Mouse (Mus musculus): ENCODE results near the gene Cnpy4.

The Cnpy4 gene

DNA sequence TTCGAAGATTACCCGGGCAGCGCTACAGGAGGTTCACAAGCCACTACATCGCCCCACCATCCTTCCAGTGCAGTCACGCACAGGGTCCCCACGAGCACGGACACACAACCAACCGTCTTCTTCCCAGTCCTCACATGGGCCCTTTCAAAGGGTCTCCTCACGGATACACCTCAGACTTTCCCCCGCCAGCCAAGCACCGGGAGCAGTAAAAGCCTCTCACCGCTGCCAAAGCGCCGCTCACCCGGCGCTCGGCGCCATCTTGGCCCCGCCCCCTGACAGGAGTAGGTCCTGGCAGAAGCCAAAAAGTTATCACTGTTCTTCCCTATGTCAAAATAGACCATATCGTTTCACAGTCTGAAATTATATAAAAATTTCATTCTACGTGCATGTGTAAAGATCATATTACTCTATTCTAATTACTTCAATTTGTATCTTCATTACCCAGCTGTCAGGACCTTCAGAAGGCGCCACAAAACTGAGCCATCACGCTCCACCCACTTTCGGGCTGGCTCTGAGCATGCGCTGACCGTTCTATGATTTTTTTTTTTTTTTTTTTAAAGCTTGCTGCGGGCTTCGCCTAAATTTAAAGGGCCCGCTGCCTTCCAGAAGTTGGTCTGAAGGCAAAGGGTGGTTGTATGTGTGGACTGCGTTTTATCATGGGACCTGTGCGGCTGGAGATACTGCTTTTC, at the start of gene Cnpy4, which contains the start of gene Taf6:
Gene Cnpy4, plus strand, starts transcription at position 536 of the 689 bp plus-strand sequence.
Gene Taf6, minus strand, starts transcription at position 502 of the 689 bp plus-strand sequence.
- peak; percentile 79 for DNase-seq (ENCODE audit: low read depth)

DNA sequence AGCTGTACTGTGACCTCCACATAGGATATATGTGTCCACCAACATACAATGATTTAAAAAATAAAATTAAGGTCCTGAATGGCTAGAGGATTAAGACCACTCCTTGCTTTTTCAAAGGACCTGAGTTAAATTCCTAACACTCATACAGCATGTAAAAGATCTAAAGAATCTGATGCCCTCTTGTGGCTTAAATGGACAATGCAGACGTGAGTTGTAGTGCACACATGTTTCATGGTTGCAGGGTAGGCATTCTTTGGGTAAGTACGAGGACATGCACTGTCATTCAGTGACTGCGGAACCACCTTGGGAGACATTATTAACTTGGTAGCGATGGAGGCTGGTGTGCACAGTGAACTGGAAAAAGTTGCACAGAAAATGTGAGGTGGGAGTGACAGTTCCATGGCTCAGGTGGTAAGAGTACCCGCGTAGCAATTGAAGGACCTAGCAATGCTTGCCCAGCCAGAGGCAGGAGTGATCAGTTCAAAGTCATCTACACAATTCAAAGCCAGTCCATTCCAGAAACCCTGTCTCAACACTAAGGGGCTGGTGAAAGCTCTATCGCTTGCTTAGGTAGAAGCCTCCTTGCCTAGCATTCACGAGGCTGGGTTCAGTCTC, 49.2 kb upstream of the Cnpy4 start:
- DNase-seq (ENCODE audit: low read depth): peak; percentile 31

DNA sequence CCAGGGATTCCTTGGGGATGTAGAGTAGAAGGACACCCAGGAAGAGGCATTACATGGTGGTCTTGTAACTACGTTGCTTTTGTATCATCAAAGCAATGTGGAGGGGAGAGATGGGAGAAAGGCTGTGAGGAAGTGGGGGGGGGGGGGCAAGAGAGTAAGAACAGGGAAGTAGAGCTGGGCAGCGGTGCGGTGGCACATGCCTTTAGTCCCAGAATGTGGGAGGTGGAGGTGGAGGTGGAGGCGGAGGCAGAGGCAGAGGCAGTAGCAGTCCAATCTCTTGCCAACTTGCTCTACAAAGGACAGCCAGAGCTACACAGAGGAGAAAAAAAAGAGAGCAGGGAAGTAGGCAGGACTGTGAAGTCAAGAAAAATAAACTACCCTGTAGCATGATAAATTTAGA, 48.7 kb upstream of the Cnpy4 start:
- DNase-seq (ENCODE audit: low read depth): no peak

DNA sequence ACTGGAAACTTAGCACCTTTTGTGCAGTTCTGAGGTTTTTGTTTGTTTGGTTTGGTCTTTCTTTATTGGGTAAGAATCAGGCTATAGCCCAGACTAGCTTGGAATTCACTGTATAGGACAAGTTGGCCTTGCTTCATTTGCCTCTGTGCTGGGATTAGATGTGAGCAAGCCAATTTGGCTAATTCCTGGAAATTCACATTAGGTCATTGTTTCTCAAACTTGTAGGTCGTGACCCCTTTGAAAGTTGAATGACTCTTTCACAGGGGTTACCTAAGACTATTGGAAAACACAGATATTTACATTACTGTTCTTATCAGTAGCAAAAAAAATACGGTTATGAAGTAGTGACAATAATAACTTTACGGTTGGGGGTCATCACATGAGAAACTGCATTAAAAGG, 32.9 kb upstream of the Cnpy4 start:
- DNase-seq (ENCODE audit: low read depth): no peak

DNA sequence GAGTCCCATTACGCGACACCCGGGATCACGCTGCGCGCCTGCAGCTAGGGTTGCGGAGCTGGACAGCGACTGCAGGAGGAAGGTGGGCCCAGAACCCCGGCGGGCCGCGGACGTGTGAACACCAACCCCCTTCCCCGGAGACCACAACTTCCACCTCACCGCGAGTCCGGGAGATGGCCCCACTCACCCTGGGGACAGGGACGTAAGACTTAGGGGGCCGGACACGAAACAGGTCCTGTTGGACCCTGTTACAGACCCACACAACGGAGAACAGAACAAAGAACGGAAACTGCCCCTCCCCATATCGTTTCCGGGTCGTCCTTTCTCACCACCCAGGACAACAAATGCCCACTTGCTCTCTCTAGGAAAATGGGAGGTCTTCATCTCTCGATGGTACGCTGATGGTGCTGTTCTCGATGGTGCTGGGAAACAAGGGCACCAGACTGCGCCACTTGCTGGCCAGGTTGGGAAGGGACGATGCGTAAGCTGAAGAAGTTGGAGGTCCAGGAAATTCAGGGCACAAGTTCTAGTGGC, 31.8 kb upstream of the Cnpy4 start, which contains the start of gene Zfp113:
Gene Zfp113, minus strand, starts transcription at position 302 of the 534 bp plus-strand sequence.
- DNase-seq (ENCODE audit: low read depth): peak; percentile 96

DNA sequence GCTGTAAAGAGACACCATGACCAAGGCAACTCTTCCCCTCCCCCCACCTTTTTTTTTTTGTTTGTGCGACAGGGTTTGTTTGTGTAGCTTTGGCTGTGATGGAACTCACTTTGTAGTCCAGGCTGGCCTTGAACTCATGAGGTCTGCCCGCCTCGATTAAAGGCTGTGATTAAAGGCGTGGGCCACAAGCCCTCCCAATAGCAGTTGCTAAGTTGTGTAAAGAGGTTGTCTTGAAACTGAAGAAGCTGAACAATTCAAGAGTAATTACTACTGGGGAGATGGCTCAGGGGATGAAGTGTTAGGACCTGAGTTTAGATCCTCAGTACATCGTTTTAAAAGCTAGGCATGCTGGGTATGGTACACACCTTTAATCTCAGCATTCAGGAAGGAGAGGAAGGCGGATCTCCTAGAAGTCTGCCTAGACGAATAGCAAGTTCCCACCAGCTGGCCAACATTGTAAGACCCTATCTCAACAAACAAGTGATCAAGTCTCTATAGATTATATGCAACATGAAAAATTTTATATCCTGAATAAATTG, 27.0 kb upstream of the Cnpy4 start:
- no peak for DNase-seq (ENCODE audit: low read depth)

DNA sequence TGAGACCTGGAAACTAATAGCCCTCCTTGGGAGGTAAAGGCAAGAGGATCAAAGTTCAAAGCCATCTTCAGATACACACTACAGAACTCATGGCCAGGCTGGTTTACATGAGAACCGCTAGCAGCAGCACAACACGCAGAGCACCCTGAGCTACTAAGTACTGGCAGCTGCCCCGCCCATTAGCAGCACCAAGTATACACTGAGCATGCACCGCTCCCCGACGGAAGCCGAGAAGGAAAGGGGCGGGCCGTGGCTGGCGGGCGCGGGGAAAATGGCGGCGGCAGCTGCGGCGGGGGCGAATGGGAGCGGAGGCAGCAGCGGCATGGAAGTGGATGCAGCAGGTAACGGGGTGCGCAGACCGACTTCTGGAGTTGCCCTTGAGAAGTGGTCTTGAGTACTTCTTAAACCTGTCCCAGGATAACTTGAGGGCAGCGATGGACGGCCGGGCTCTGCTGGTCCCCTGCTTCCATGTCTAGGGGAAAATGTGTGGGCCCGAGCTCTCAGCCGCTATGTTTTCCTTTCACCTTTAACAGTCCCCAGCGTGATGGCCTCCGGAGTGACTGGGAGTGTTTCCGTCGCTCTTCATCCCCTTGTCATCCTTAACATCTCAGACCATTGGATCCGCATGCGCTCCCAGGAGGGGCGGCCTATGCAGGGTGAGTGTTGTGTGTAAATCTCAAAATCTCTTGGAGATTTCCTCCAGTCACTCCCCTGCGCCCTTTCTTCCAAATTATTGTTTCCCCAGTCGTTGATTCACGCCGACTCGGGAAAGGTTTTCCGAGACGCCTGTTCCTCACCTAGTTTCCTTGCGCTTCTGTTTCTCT, 26.2 kb upstream of the Cnpy4 start, which contains the start of gene Cops6:
Gene Cops6, plus strand, starts transcription at position 230 of the 824 bp plus-strand sequence.
- DNase-seq (ENCODE audit: low read depth): peak; percentile 61

DNA sequence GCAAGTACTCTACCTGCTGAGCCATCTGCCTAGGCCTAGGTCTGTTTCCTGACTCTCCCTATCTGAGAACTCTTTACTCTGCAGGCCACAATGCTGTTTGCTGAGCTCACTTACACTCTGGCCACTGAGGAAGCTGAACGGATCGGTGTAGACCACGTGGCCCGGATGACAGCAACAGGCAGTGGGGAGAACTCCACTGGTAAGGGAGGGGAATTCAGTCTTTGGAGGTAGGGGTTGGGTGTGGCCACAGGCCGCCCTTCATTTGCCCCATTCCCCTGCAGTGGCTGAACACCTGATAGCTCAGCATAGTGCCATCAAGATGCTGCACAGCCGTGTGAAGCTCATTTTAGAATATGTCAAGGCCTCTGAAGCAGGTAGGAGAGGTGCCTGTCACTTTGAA, 24.2 kb upstream of the Cnpy4 start:
- no peak for DNase-seq (ENCODE audit: low read depth)

DNA sequence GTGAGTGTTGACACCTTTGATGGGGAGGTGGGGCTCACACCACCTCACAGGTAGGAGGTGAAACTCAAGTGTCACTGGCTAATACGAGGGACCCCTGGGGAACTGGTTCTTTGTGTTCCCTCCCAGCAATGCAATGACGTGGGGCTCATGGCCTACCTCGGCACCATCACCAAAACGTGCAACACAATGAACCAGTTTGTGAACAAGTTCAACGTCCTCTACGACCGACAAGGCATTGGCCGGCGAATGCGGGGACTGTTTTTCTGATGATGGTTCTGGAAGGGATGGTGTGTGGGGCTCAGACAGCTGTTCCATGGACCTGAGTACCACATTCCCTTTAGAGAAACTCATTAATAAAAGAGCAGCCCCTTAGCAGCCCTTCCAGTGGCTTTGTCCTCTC, 23.7 kb upstream of the Cnpy4 start:
- no peak for DNase-seq (ENCODE audit: low read depth)

DNA sequence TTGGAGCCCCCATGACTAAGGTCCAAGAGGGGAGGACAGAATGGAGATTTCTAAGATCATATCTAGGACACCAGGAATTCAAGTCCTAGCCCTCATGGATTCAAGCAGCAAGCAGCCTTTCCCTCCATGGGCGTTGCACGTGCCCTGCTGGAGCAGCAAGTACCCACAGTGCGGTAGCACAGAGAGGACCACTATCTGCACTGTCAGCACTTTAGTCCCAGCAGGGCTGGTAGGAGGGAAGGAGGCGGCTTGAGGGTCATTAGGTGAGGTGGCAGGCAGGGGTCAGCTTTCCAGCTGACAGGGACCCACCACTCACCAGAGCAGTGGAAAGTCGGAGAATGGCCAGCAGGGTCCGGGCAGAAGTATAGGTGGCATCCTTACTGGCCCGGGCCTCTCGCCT, 21.7 kb upstream of the Cnpy4 start:
- DNase-seq (ENCODE audit: low read depth): no peak

DNA sequence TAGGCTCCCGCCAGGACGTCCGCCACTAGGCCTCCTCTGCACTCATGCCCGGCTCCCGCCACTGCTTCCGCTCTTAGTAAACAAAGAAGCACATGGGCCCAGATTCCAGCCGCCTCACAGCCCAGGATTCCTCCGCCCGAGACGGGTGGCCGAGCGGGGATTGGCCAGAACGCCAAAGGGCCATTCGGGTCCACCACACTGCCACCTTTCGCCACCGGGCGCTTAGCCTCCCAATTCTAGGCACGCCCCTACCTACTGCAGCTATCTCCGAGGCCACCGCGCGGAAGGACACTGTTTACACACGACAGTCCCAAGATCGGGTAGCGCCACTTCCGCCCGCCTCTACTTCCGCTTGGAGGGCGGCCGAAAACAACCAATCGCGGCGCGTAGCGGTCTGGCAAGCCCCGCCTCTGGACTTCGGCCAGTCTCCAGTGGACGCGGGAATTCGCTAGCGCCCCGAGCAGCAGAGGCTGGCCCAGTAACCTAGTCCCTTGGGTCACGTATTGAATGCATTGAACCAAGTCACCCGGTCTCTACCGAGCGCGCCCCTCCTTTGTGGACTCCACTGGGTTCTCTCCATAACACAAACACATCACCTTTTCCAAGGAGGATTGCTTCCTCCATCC, 16.2 kb upstream of the Cnpy4 start:
- peak; percentile 82 for DNase-seq (ENCODE audit: low read depth)

DNA sequence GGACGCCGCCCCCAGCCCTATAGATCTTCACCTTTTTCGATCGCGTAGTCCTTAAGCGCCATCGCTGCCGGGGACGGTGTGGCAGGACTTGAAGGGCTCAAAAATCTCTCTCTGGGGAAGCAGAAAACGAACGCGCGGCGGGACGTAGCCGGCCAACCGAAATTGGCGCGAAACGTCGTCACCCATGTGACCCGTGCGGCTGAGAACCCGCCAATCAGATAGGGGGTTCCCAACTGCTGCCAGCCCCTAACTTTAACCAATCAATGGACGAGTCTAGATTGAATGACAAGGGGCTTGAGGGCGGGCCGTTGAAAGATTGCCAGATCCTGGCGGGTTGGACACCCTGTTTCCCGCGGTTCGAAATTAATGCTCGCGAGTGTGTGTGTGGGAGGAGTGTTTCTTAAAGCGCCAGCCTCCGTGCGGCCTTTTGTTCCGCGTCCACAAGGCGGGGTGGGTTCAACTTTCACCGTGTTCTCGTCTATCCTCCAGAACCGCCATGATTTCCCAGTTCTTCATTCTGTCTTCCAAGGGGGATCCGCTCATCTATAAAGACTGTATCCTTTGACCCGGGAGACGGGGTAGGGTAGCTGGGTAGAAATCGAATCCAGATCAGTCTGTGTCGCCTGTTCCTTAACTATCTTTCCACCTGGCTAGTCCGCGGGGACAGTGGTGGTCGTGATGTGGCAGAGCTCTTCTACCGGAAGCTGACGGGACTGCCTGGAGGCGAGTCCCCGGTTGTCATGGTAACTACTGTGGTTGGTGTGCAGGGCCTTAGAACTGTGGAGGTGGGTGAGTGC, 15.4 kb upstream of the Cnpy4 start, which contains the start of the genes Ap4m1 and Mcm7:
Gene Ap4m1, plus strand, starts transcription at position 308 of the 797 bp plus-strand sequence.
Gene Mcm7, minus strand, starts transcription at position 728 of the 797 bp plus-strand sequence.
- peak; percentile 96 for DNase-seq (ENCODE audit: low read depth)

DNA sequence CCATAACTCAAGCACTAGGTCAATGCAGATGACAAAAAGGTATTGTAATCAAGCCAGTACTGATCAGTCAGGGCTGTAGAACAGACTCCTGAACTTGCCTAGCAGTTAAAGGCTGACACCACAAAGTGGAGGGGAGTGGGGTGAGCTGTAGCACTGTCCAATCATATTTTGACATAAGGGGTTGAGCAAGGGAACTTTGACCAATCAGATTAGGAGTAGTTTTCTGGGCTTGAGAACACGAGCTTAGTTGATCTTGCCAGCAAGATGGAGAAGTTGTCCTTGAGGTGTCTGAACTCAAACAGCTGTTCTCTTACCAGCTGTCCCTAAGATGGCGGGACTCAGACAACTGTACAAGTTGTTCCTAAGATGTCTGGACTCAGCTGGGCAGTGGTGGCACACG, 14.1 kb upstream of the Cnpy4 start:
- no peak for DNase-seq (ENCODE audit: low read depth)

DNA sequence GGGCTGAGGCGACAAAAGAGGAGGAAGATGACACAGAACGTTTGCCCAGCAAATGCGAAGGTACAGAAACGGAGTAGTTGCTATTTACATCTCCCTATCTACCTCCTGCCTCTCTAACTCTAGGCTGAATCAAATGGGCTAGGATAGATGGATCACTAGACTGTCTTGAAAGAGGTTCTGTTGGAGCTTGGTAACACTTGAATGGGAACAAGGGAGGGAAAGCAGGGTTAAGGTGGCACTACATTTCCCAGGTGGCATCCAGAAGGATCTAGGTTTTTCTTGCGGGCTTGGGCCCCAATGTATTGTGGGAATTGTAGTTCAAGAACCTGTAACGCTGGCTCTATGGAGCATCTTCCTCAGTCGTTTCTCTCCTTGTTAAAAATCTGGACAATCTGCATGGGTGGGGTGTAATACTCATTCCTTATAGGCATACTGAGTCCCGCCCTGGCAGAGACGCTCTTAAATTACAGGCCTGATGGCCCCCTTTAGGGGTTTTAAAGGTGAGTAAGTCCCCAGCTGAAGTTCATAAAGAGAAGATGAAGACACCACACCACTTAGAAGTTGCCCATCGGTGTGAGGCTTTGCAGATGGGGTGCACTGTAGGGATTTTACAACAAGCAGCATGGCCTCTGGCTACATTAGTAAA, 499 bp downstream of the Cnpy4 start:
- peak; percentile 60 for DNase-seq (ENCODE audit: low read depth)

DNA sequence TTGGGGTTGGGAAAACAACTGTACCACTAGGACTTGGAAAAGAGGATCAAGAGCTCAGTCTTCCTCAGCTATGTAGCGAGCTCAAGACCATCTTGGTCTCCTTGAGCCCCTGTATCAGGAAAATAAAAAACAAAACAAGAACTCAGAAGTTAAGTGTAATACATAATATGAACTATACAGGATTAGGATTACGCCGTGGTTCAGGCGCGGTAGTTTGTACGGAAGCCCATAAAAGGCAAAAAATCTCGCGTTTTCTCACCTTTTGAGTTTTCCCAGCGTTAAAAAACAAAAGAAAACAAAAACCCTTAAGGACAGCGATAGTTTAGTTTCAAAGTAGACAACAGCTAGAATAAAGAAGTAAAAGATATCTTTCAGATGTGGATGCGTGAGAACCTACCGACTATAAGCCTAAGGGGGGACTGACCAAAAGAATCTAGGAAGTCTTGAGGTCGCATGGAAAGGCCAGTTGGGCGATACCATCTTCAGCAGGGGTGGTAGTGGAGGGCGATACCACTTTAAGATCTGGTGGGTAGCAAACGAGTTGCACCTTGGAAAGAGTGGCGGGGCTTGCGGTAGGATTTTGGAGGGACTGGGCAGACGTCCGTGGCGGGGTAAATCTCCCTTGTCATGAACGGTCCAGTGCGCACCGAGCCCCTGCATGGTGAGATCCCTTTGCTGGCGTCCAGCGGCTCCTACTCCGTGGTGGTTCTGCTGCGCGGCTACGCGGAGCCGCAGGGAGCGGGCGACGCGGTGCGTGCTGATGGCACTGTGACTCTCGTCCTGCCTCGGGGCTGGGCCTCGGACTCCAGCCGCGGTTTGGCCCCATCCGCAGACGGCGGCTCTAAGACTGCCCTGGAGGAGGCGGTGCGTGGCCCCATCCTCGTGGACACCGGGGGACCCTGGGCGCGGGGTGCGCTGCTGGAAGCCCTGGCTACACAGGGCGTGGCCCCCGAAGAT, 6.8 kb downstream of the Cnpy4 start, which contains the start of gene Mblac1:
Gene Mblac1, plus strand, starts transcription at position 544 of the 957 bp plus-strand sequence.
- peak; percentile 74 for DNase-seq (ENCODE audit: low read depth)

DNA sequence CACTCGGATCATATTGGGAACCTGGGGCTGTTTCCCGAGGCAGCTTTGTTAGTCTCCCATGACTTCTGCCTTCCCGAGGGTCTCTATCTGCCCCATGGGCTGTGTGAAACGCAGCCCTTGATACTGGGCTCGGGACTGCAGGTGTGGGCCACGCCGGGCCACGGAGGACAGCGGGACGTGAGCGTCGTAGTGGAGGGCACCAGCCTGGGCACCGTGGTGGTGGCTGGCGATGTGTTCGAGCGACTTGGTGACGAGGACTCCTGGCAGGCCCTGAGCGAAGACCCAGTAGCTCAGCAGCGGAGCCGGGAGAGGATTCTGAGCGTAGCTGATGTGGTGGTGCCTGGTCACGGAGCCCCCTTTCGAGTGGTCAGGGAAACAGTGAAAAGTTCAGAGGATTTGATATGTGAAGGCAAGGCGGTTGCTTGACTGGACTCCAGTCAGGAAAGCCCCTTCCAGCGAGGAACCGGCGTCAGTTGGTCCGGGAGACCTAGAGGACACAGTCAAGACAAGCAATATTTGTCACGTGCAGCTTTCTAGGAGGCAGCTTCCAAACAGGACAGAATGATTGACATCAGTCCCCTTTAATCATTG, 7.6 kb downstream of the Cnpy4 start:
- DNase-seq (ENCODE audit: low read depth): no peak

DNA sequence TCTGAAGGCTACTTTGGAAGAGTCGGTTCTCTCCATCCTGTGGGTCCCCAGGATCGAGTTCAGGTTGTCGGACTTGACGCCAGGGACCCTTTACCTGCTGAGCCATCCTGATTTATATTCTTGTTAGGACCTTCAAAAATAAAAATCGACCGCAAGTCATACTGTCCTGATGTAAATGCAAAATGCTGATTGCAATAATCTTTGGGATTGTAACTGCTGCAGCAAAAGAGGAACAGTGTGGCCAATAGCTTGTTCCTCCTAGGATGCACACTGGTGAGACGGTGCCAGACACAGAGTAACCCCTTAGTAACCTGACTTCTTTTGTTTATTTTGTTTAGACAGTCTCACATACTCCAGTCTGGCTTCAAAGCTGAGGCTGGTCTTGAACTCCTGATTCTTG, 8.2 kb downstream of the Cnpy4 start:
- no peak for DNase-seq (ENCODE audit: low read depth)

DNA sequence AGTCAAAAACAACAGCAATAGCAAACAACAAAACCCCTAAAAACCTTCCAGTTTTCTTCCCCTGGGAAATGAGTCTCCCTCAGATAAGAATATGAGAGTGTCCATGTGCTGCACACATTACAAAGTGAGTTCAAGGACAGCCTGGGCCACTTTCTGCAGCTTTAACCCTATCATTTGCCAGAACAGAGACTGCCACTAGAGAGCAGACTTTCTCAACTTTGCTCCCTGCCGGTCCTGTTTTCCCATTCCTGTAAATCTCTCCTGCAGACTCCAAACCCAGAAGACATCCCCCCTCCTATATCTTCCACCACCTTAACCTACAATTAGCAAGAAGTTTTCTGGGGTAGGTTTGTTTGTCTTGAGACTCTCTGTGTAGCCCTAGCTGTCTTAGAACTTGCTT, 12.3 kb downstream of the Cnpy4 start:
- DNase-seq (ENCODE audit: low read depth): no peak
